Mouse (Mus musculus) MEL (cell line): ENCODE measurements around the gene Rgs6. TPM values are rescaled to one million over a fixed set of nuclear protein-coding genes. Genes with fewer than 3 reads are reported as not detected.

ENCODE experiments used
- DNase-seq: peaks from one replicate; pipeline ENCODE4 v3.0.0; 2011; ENCODE audit warnings: low read depth, low spot score
- H3K27ac ChIP-seq: 2 replicates; pipeline ENCODE4 v1.5.1; 2012; ENCODE audit warnings: low read depth, mild to moderate bottlenecking, control low read depth, low read length, moderate library complexity; ENCODE audit not compliant: control insufficient read depth
- H3K27me3 ChIP-seq, 2 experiments: fragments of 150-350 bp in 1 of 2; sonication (generic) in 1 of 2; 2 replicates each; pipeline ENCODE4 v1.6.1; 2012; ENCODE audit warnings: low read length in 2 of 2, mild to moderate bottlenecking in 2 of 2, improper control_type of control experiment in 1 of 2, moderate library complexity in 1 of 2; ENCODE audit not compliant: insufficient read depth in 2 of 2, control insufficient read depth in 1 of 2
- H3K36me3 ChIP-seq, 2 experiments: 2 replicates each; pipeline ENCODE4 v1.6.1; 2012 to 2014; ENCODE audit warnings: low read length in 2 of 2, improper control_type of control experiment in 1 of 2, inconsistent platforms in 1 of 2, mild to moderate bottlenecking in 1 of 2; ENCODE audit not compliant: insufficient read depth in 2 of 2, control insufficient read depth in 1 of 2
- H3K4me1 ChIP-seq, 2 experiments: fragments of 150-350 bp in 1 of 2; sonication (generic) in 1 of 2; 2 replicates each; pipeline ENCODE4 v1.6.1; 2012; ENCODE audit warnings: low read length in 2 of 2, improper control_type of control experiment in 1 of 2, mild to moderate bottlenecking in 1 of 2; ENCODE audit not compliant: insufficient read depth in 2 of 2, control insufficient read depth in 1 of 2
- H3K4me3 ChIP-seq, 2 experiments: fragments of 150-350 bp in 1 of 2; sonication (generic) in 1 of 2; 2 replicates each; pipeline ENCODE4 v1.5.1; 2012; ENCODE audit warnings: low read depth in 2 of 2, low read length in 2 of 2, mild to moderate bottlenecking in 2 of 2, moderate library complexity in 2 of 2, control low read depth in 1 of 2, improper control_type of control experiment in 1 of 2; ENCODE audit not compliant: control insufficient read depth in 1 of 2, insufficient read depth in 1 of 2
- H3K79me2 ChIP-seq: 2 replicates; pipeline ENCODE4 v1.6.1; 2012; ENCODE audit warnings: mild to moderate bottlenecking, low read length, moderate library complexity; ENCODE audit not compliant: control insufficient read depth, poor library complexity, insufficient read depth
- H3K9ac ChIP-seq: 2 replicates; pipeline ENCODE4 v1.6.1; 2012; ENCODE audit warnings: low read depth, mild to moderate bottlenecking, control low read depth, low read length, moderate library complexity; ENCODE audit not compliant: control insufficient read depth, poor library complexity, severe bottlenecking
- H3K9me3 ChIP-seq: fragments of 150-350 bp; sonication (generic); replicated peaks from 2 replicates; pipeline ENCODE4 v1.6.1; 2012; ENCODE audit warnings: mild to moderate bottlenecking, low read length, improper control_type of control experiment, moderate library complexity; ENCODE audit not compliant: insufficient read depth
- BHLHE40 ChIP-seq: IDR thresholded peaks from 2 replicates; pipeline ENCODE4 v1.6.1; 2012; ENCODE audit warnings: low read depth, mild to moderate bottlenecking, inconsistent platforms, low read length, improper control_type of control experiment, borderline replicate concordance
- CHD1 ChIP-seq: IDR thresholded peaks from 2 replicates; pipeline ENCODE4 v1.6.1; 2012; ENCODE audit warnings: low read depth, mild to moderate bottlenecking, inconsistent platforms, low read length, improper control_type of control experiment
- CHD2 ChIP-seq: IDR thresholded peaks from 2 replicates; pipeline ENCODE4 v1.6.1; 2011; ENCODE audit warnings: low read length, improper control_type of control experiment
- CTCF ChIP-seq, 3 experiments: IDR thresholded peaks in 2 of 3; conservative IDR thresholded peaks in 1 of 3; 2 replicates each; pipeline ENCODE4 v1.5.1; 2011 to 2012; ENCODE audit warnings: low read length in 3 of 3, low read depth in 2 of 3, mild to moderate bottlenecking in 2 of 3, improper control_type of control experiment in 1 of 3, inconsistent platforms in 1 of 3, mixed read lengths in 1 of 3, moderate library complexity in 1 of 3; ENCODE audit not compliant: control insufficient read depth in 1 of 3, insufficient read depth in 1 of 3, poor library complexity in 1 of 3, severe bottlenecking in 1 of 3
- E2F4 ChIP-seq: IDR thresholded peaks from 2 replicates; pipeline ENCODE4 v1.6.1; 2011; ENCODE audit warnings: low read depth, low read length, improper control_type of control experiment, borderline replicate concordance
- ELF1 ChIP-seq: IDR thresholded peaks from 2 replicates; pipeline ENCODE4 v1.6.1; 2014; ENCODE audit warnings: low read depth, mild to moderate bottlenecking, inconsistent platforms, low read length, improper control_type of control experiment, moderate library complexity
- EP300 ChIP-seq, 2 experiments: IDR thresholded peaks; 2 replicates each; pipeline ENCODE4 v1.6.1; 2011; ENCODE audit warnings: improper control_type of control experiment in 2 of 2, low read length in 2 of 2, low read depth in 1 of 2, mild to moderate bottlenecking in 1 of 2
- ETS1 ChIP-seq: IDR thresholded peaks from 2 replicates; pipeline ENCODE4 v1.6.1; 2012; ENCODE audit warnings: low read depth, mild to moderate bottlenecking, inconsistent platforms, low read length, improper control_type of control experiment, moderate library complexity
- GABPA ChIP-seq: IDR thresholded peaks from 2 replicates; pipeline ENCODE4 v1.6.1; 2012; ENCODE audit warnings: low read depth, mild to moderate bottlenecking, inconsistent platforms, low read length, improper control_type of control experiment, moderate library complexity
- GATA1 ChIP-seq: IDR thresholded peaks from 2 replicates; pipeline ENCODE4 v1.6.1; 2011; ENCODE audit warnings: low read depth, low read length, improper control_type of control experiment
- HCFC1 ChIP-seq: IDR thresholded peaks from 2 replicates; pipeline ENCODE4 v1.6.1; 2012; ENCODE audit warnings: low read depth, mild to moderate bottlenecking, inconsistent platforms, low read length, improper control_type of control experiment, moderate library complexity
- JUND ChIP-seq: IDR thresholded peaks from 2 replicates; pipeline ENCODE4 v1.6.1; 2011; ENCODE audit warnings: low read depth, mild to moderate bottlenecking, improper control_type of control experiment, low read length
- KAT2A ChIP-seq: conservative IDR thresholded peaks from 2 replicates; pipeline ENCODE4 v1.6.1; 2012; ENCODE audit warnings: low read depth, low read length, improper control_type of control experiment, inconsistent platforms
- MAFK ChIP-seq: IDR thresholded peaks from 2 replicates; pipeline ENCODE4 v1.6.1; 2011; ENCODE audit warnings: low read depth, mild to moderate bottlenecking, low read length, improper control_type of control experiment, borderline replicate concordance
- MAX ChIP-seq: IDR thresholded peaks from 2 replicates; pipeline ENCODE4 v1.6.1; 2011; ENCODE audit warnings: low read length, improper control_type of control experiment
- MAZ ChIP-seq: IDR thresholded peaks from 2 replicates; pipeline ENCODE4 v1.6.1; 2012; ENCODE audit warnings: low read depth, mild to moderate bottlenecking, inconsistent platforms, low read length, improper control_type of control experiment
- MEF2A ChIP-seq: IDR thresholded peaks from 2 replicates; pipeline ENCODE4 v1.6.1; 2014; ENCODE audit warnings: low read depth, mild to moderate bottlenecking, inconsistent platforms, low read length, improper control_type of control experiment; ENCODE audit not compliant: poor library complexity, insufficient replicate concordance, severe bottlenecking; ENCODE audit errors: extremely low read depth
- MXI1 ChIP-seq: IDR thresholded peaks from 2 replicates; pipeline ENCODE4 v1.6.1; 2011; ENCODE audit warnings: mild to moderate bottlenecking, low read depth, low read length, improper control_type of control experiment
- MYC ChIP-seq: IDR thresholded peaks from 2 replicates; pipeline ENCODE4 v1.6.1; 2011; ENCODE audit warnings: low read depth, mild to moderate bottlenecking, low read length, improper control_type of control experiment, moderate library complexity
- NELFE ChIP-seq: IDR thresholded peaks from 2 replicates; pipeline ENCODE4 v1.6.1; 2011; ENCODE audit warnings: low read depth, low read length, improper control_type of control experiment
- NRF1 ChIP-seq: IDR thresholded peaks from 2 replicates; pipeline ENCODE4 v1.6.1; 2014; ENCODE audit warnings: low read depth, mild to moderate bottlenecking, inconsistent platforms, low read length, improper control_type of control experiment, moderate library complexity; ENCODE audit not compliant: poor library complexity, insufficient read depth, severe bottlenecking
- POLR2A ChIP-seq, 2 experiments: IDR thresholded peaks; 2 replicates each; pipeline ENCODE4 v1.6.1; 2011 to 2012; ENCODE audit warnings: low read length in 2 of 2, mild to moderate bottlenecking in 2 of 2, control low read depth in 1 of 2, improper control_type of control experiment in 1 of 2, low read depth in 1 of 2, moderate library complexity in 1 of 2; ENCODE audit not compliant: control insufficient read depth in 1 of 2, insufficient read depth in 1 of 2, poor library complexity in 1 of 2
- POLR2AphosphoS2 ChIP-seq: IDR thresholded peaks from 2 replicates; pipeline ENCODE4 v1.6.1; 2011; ENCODE audit warnings: low read length, improper control_type of control experiment
- RAD21 ChIP-seq: IDR thresholded peaks from 2 replicates; pipeline ENCODE4 v1.6.1; 2011; ENCODE audit warnings: mild to moderate bottlenecking, low read depth, low read length, improper control_type of control experiment
- RCOR1 ChIP-seq: IDR thresholded peaks from 2 replicates; pipeline ENCODE4 v1.6.1; 2012; ENCODE audit warnings: low read depth, mild to moderate bottlenecking, inconsistent platforms, low read length, improper control_type of control experiment
- SIN3A ChIP-seq: IDR thresholded peaks from 2 replicates; pipeline ENCODE4 v1.6.1; 2012; ENCODE audit warnings: low read length, improper control_type of control experiment, inconsistent platforms
- SMC3 ChIP-seq: IDR thresholded peaks from 2 replicates; pipeline ENCODE4 v1.6.1; 2011; ENCODE audit warnings: low read depth, low read length, improper control_type of control experiment
- TAL1 ChIP-seq: IDR thresholded peaks from 2 replicates; pipeline ENCODE4 v1.6.1; 2012; ENCODE audit warnings: mild to moderate bottlenecking, inconsistent platforms, low read length, moderate library complexity, mixed read lengths
- TBP ChIP-seq: IDR thresholded peaks from 2 replicates; pipeline ENCODE4 v1.8.0; 2011; ENCODE audit warnings: low read depth, low read length, improper control_type of control experiment
- TCF12 ChIP-seq: IDR thresholded peaks from 2 replicates; pipeline ENCODE4 v1.6.1; 2014; ENCODE audit warnings: low read depth, mild to moderate bottlenecking, inconsistent platforms, low read length, improper control_type of control experiment, moderate library complexity
- UBTF ChIP-seq: IDR thresholded peaks from 2 replicates; pipeline ENCODE4 v1.6.1; 2012; ENCODE audit warnings: low read depth, mild to moderate bottlenecking, inconsistent platforms, low read length, improper control_type of control experiment, moderate library complexity, borderline replicate concordance; ENCODE audit not compliant: insufficient read depth
- USF1 ChIP-seq: IDR thresholded peaks from 2 replicates; pipeline ENCODE4 v1.6.1; 2014; ENCODE audit warnings: low read depth, mild to moderate bottlenecking, inconsistent platforms, low read length, improper control_type of control experiment, moderate library complexity
- USF2 ChIP-seq, 2 experiments: IDR thresholded peaks; 2 replicates each; pipeline ENCODE4 v1.6.1; 2011 to 2012; ENCODE audit warnings: improper control_type of control experiment in 2 of 2, low read length in 2 of 2, borderline replicate concordance in 1 of 2, inconsistent platforms in 1 of 2, low read depth in 1 of 2, mild to moderate bottlenecking in 1 of 2; ENCODE audit not compliant: insufficient read depth in 1 of 2
- ZC3H11A ChIP-seq: IDR thresholded peaks from 2 replicates; pipeline ENCODE4 v1.6.1; 2012; ENCODE audit warnings: low read depth, mild to moderate bottlenecking, inconsistent platforms, low read length, improper control_type of control experiment
- ZKSCAN1 ChIP-seq: IDR thresholded peaks from 2 replicates; pipeline ENCODE4 v1.6.1; 2012; ENCODE audit warnings: low read depth, mild to moderate bottlenecking, inconsistent platforms, low read length, improper control_type of control experiment, moderate library complexity
- ZMIZ1 ChIP-seq: IDR thresholded peaks from 2 replicates; pipeline ENCODE4 v1.6.1; 2012; ENCODE audit warnings: low read depth, mild to moderate bottlenecking, inconsistent platforms, low read length, improper control_type of control experiment, moderate library complexity
- ZNF384 ChIP-seq: IDR thresholded peaks from 2 replicates; pipeline ENCODE4 v1.6.1; 2012; ENCODE audit warnings: low read depth, mild to moderate bottlenecking, inconsistent platforms, low read length, improper control_type of control experiment
- polyA plus RNA-seq, 2 experiments: library from polyadenylated mRNA; stranded (reverse) in 1 of 2; unstranded in 1 of 2; fragments of >175 nt in 1 of 2; fragments of >200 nt in 1 of 2; gene quantifications; 2 replicates each; pipeline versions ENCODE4 v1.2.1 to v1.2.4; 2012; ENCODE audit warnings: low replicate concordance in 2 of 2, low read depth in 1 of 2; ENCODE audit not compliant: insufficient read length in 2 of 2, insufficient read depth in 1 of 2, missing spikeins in 1 of 2
- total RNA-seq: library from RNA; depleted of rRNA; stranded (reverse); fragments of 300-350 nt; gene quantifications from 2 replicates; pipeline ENCODE4 v1.2.3, GENCODE M21; 2012

The Rgs6 gene
- total and polyA plus RNA-seq, 3 experiments: not detected

- no peaks in the 10 kb centered on the region for H3K9me3 ChIP-seq
- peak; percentile 76 for DNase-seq
- H3K36me3 ChIP-seq: peaks cover 0 to 3% of the 10 kb centered on the region in 2 experiments; a peak in 1 of 4 replicates
- no peak overlapping the region for H3K4me3 ChIP-seq
- H3K27ac ChIP-seq: no peak overlapping the region
- no peak overlapping the region for H3K9ac ChIP-seq
- peaks cover 8 to 9% of the 10 kb centered on the region in 2 experiments; a peak in 3 of 4 replicates for H3K4me1 ChIP-seq
- H3K27me3 ChIP-seq: no peaks in the 10 kb centered on the region
- H3K79me2 ChIP-seq: no peaks in the 10 kb centered on the region
- no peak for TF ChIP-seq ZNF384
- no peak for TF ChIP-seq RAD21
- TF ChIP-seq TCF12: peak; percentile 89
- no peak for TF ChIP-seq GABPA
- no peak for TF ChIP-seq MAX
- TF ChIP-seq POLR2AphosphoS2: no peak
- TF ChIP-seq ZC3H11A: no peak
- TF ChIP-seq CHD2: no peak
- peak; percentile 20; the same call in 1 of the 2 replicates for TF ChIP-seq SMC3
- TF ChIP-seq CTCF (IDR thresholded peaks at IDR 0.05 in 2 of 3, conservative IDR thresholded peaks at IDR 0.05 in 1 of 3; ENCODE audit: control insufficient read depth in 1 of 3, insufficient read depth in 1 of 3, low read depth in 2 of 3, low read length in 3 of 3, poor library complexity in 1 of 3, severe bottlenecking in 1 of 3): no peak
- TF ChIP-seq MYC: no peak
- TF ChIP-seq GATA1: peak; percentile 75
- TF ChIP-seq TAL1: peak; percentile 86
- TF ChIP-seq HCFC1: no peak
- TF ChIP-seq USF1: no peak
- no peak for TF ChIP-seq UBTF
- TF ChIP-seq ZMIZ1: no peak
- no peak for TF ChIP-seq ELF1
- TF ChIP-seq SIN3A: no peak
- TF ChIP-seq MAZ: no peak
- TF ChIP-seq NELFE: no peak
- TF ChIP-seq NRF1: no peak
- no peak for TF ChIP-seq USF2 (IDR thresholded peaks at IDR 0.05; ENCODE audit: borderline replicate concordance in 1 of 2, insufficient read depth in 1 of 2, low read depth in 1 of 2, low read length in 2 of 2)
- no peak for TF ChIP-seq TBP
- TF ChIP-seq POLR2A (IDR thresholded peaks at IDR 0.05; ENCODE audit: control insufficient read depth in 1 of 2, insufficient read depth in 1 of 2, low read depth in 1 of 2, low read length in 2 of 2, poor library complexity in 1 of 2): no peak
- TF ChIP-seq CHD1: no peak
- TF ChIP-seq KAT2A: no peak
- TF ChIP-seq MEF2A: no peak
- TF ChIP-seq EP300 (IDR thresholded peaks at IDR 0.05; ENCODE audit: low read depth in 1 of 2, low read length in 2 of 2): peak; percentile 87 to 92
- TF ChIP-seq E2F4: no peak
- peak; percentile 48; the same call in 1 of the 2 replicates for TF ChIP-seq ETS1
- no peak for TF ChIP-seq MXI1
- TF ChIP-seq RCOR1: peak; percentile 27; the same call in 1 of the 2 replicates
- TF ChIP-seq MAFK: no peak
- TF ChIP-seq BHLHE40: no peak
- TF ChIP-seq JUND: no peak
- no peak for TF ChIP-seq ZKSCAN1
These were observed 525.0 kb downstream of the Rgs6 start for GRCm38 (mm10) chr12:83112901-83113628.
